Mouse (Mus musculus) cerebellum, adult 18-20 months (tissue): ENCODE data around the gene Lingo3.

Experiments used
- DNase-seq, 2 experiments: peaks; one replicate each; pipeline ENCODE4 v3.0.0; 2021

Gene Lingo3

GRCm38 (mm10) chr10:80843931-80844547, at the start of gene Lingo3:
Lingo3 (minus strand) TSS chr10:80844039.
- peak; percentile 73 to 89 for DNase-seq

- DNase-seq = peak; percentile 77 to 78
These were observed 43.3 kb upstream of the Lingo3 start for GRCm38 (mm10) chr10:80887181-80887580.

- peak; percentile 66 to 76 for DNase-seq
These were observed 37.5 kb upstream of the Lingo3 start for GRCm38 (mm10) chr10:80881301-80881700.

- no peak for DNase-seq
These were observed 37.1 kb upstream of the Lingo3 start for GRCm38 (mm10) chr10:80880901-80881300.

GRCm38 (mm10) chr10:80880131-80880641, 36.3 kb upstream of the Lingo3 start:
- peak; percentile 71 to 79 for DNase-seq

GRCm38 (mm10) chr10:80876594-80876993, 32.8 kb upstream of the Lingo3 start:
- DNase-seq = no peak

GRCm38 (mm10) chr10:80876028-80876427, 32.2 kb upstream of the Lingo3 start:
- DNase-seq = peak; percentile 78

GRCm38 (mm10) chr10:80874035-80874434, 30.2 kb upstream of the Lingo3 start:
- no peak for DNase-seq

GRCm38 (mm10) chr10:80871581-80871980, 27.7 kb upstream of the Lingo3 start, which contains the start of gene Tmprss9:
Tmprss9 (plus strand) TSS chr10:80871848.
- DNase-seq = no peak

- DNase-seq = no peak
These were observed 27.2 kb upstream of the Lingo3 start for GRCm38 (mm10) chr10:80870993-80871392.

GRCm38 (mm10) chr10:80864446-80864845, 20.6 kb upstream of the Lingo3 start:
- DNase-seq = peak; percentile 82 to 84

- DNase-seq = no peak
These were observed 18.5 kb upstream of the Lingo3 start for GRCm38 (mm10) chr10:80862305-80862704.

GRCm38 (mm10) chr10:80858350-80858935, 14.6 kb upstream of the Lingo3 start:
- no peak for DNase-seq

GRCm38 (mm10) chr10:80857848-80858247, 14.0 kb upstream of the Lingo3 start:
- no peak for DNase-seq

- DNase-seq = no peak
These were observed 13.5 kb upstream of the Lingo3 start for GRCm38 (mm10) chr10:80857386-80857785.

GRCm38 (mm10) chr10:80856908-80857307, 13.1 kb upstream of the Lingo3 start:
- DNase-seq = no peak

GRCm38 (mm10) chr10:80856267-80856666, 12.4 kb upstream of the Lingo3 start:
- DNase-seq = no peak

- peak; percentile 67 to 70 for DNase-seq
These were observed 11.9 kb upstream of the Lingo3 start for GRCm38 (mm10) chr10:80855749-80856073.

GRCm38 (mm10) chr10:80854913-80855748, 11.3 kb upstream of the Lingo3 start, which contains the start of the genes Lsm7 and Sppl2b:
Lsm7 (minus strand) TSS chr10:80855209.
Sppl2b (plus strand) TSS chr10:80855275.
- DNase-seq = peak; percentile 95 to 99

- no peak for DNase-seq
These were observed 4.7 kb upstream of the Lingo3 start for GRCm38 (mm10) chr10:80848571-80848970.

- no peak for DNase-seq
These were observed 1.9 kb upstream of the Lingo3 start for GRCm38 (mm10) chr10:80845732-80846131.

GRCm38 (mm10) chr10:80845055-80845693, 1.3 kb upstream of the Lingo3 start:
- peak in 1 of 2 experiments; percentile 45 for DNase-seq
